Mouse (Mus musculus) MEL (cell line): Measurements from ENCODE around the gene Fyn. TPM values are rescaled to one million over a fixed set of nuclear protein-coding genes. Genes with fewer than 3 reads are reported as not detected.

Experiments
- DNase-seq: peaks from one replicate; pipeline ENCODE4 v3.0.0; 2011; ENCODE audit warnings: low read depth, low spot score
- H3K27ac ChIP-seq: 2 replicates; pipeline ENCODE4 v1.5.1; 2012; ENCODE audit warnings: low read depth, mild to moderate bottlenecking, control low read depth, low read length, moderate library complexity; ENCODE audit not compliant: control insufficient read depth
- H3K27me3 ChIP-seq, 2 experiments: fragments of 150-350 bp in 1 of 2; sonication (generic) in 1 of 2; 2 replicates each; pipeline ENCODE4 v1.6.1; 2012; ENCODE audit warnings: low read length in 2 of 2, mild to moderate bottlenecking in 2 of 2, improper control_type of control experiment in 1 of 2, moderate library complexity in 1 of 2; ENCODE audit not compliant: insufficient read depth in 2 of 2, control insufficient read depth in 1 of 2
- H3K36me3 ChIP-seq, 2 experiments: 2 replicates each; pipeline ENCODE4 v1.6.1; 2012 to 2014; ENCODE audit warnings: low read length in 2 of 2, improper control_type of control experiment in 1 of 2, inconsistent platforms in 1 of 2, mild to moderate bottlenecking in 1 of 2; ENCODE audit not compliant: insufficient read depth in 2 of 2, control insufficient read depth in 1 of 2
- H3K4me1 ChIP-seq, 2 experiments: fragments of 150-350 bp in 1 of 2; sonication (generic) in 1 of 2; 2 replicates each; pipeline ENCODE4 v1.6.1; 2012; ENCODE audit warnings: low read length in 2 of 2, improper control_type of control experiment in 1 of 2, mild to moderate bottlenecking in 1 of 2; ENCODE audit not compliant: insufficient read depth in 2 of 2, control insufficient read depth in 1 of 2
- H3K4me3 ChIP-seq, 2 experiments: fragments of 150-350 bp in 1 of 2; sonication (generic) in 1 of 2; 2 replicates each; pipeline ENCODE4 v1.5.1; 2012; ENCODE audit warnings: low read depth in 2 of 2, low read length in 2 of 2, mild to moderate bottlenecking in 2 of 2, moderate library complexity in 2 of 2, control low read depth in 1 of 2, improper control_type of control experiment in 1 of 2; ENCODE audit not compliant: control insufficient read depth in 1 of 2, insufficient read depth in 1 of 2
- H3K79me2 ChIP-seq: 2 replicates; pipeline ENCODE4 v1.6.1; 2012; ENCODE audit warnings: mild to moderate bottlenecking, low read length, moderate library complexity; ENCODE audit not compliant: control insufficient read depth, poor library complexity, insufficient read depth
- H3K9ac ChIP-seq: 2 replicates; pipeline ENCODE4 v1.6.1; 2012; ENCODE audit warnings: low read depth, mild to moderate bottlenecking, control low read depth, low read length, moderate library complexity; ENCODE audit not compliant: control insufficient read depth, poor library complexity, severe bottlenecking
- H3K9me3 ChIP-seq: fragments of 150-350 bp; sonication (generic); replicated peaks from 2 replicates; pipeline ENCODE4 v1.6.1; 2012; ENCODE audit warnings: mild to moderate bottlenecking, low read length, improper control_type of control experiment, moderate library complexity; ENCODE audit not compliant: insufficient read depth
- BHLHE40 ChIP-seq: IDR thresholded peaks from 2 replicates; pipeline ENCODE4 v1.6.1; 2012; ENCODE audit warnings: low read depth, mild to moderate bottlenecking, inconsistent platforms, low read length, improper control_type of control experiment, borderline replicate concordance
- CHD1 ChIP-seq: IDR thresholded peaks from 2 replicates; pipeline ENCODE4 v1.6.1; 2012; ENCODE audit warnings: low read depth, mild to moderate bottlenecking, inconsistent platforms, low read length, improper control_type of control experiment
- CTCF ChIP-seq, 3 experiments: IDR thresholded peaks in 2 of 3; conservative IDR thresholded peaks in 1 of 3; 2 replicates each; pipeline ENCODE4 v1.5.1; 2011 to 2012; ENCODE audit warnings: low read length in 3 of 3, low read depth in 2 of 3, mild to moderate bottlenecking in 2 of 3, improper control_type of control experiment in 1 of 3, inconsistent platforms in 1 of 3, mixed read lengths in 1 of 3, moderate library complexity in 1 of 3; ENCODE audit not compliant: control insufficient read depth in 1 of 3, insufficient read depth in 1 of 3, poor library complexity in 1 of 3, severe bottlenecking in 1 of 3
- E2F4 ChIP-seq: IDR thresholded peaks from 2 replicates; pipeline ENCODE4 v1.6.1; 2011; ENCODE audit warnings: low read depth, low read length, improper control_type of control experiment, borderline replicate concordance
- ELF1 ChIP-seq: IDR thresholded peaks from 2 replicates; pipeline ENCODE4 v1.6.1; 2014; ENCODE audit warnings: low read depth, mild to moderate bottlenecking, inconsistent platforms, low read length, improper control_type of control experiment, moderate library complexity
- EP300 ChIP-seq, 2 experiments: IDR thresholded peaks; 2 replicates each; pipeline ENCODE4 v1.6.1; 2011; ENCODE audit warnings: improper control_type of control experiment in 2 of 2, low read length in 2 of 2, low read depth in 1 of 2, mild to moderate bottlenecking in 1 of 2
- GABPA ChIP-seq: IDR thresholded peaks from 2 replicates; pipeline ENCODE4 v1.6.1; 2012; ENCODE audit warnings: low read depth, mild to moderate bottlenecking, inconsistent platforms, low read length, improper control_type of control experiment, moderate library complexity
- GATA1 ChIP-seq: IDR thresholded peaks from 2 replicates; pipeline ENCODE4 v1.6.1; 2011; ENCODE audit warnings: low read depth, low read length, improper control_type of control experiment
- HCFC1 ChIP-seq: IDR thresholded peaks from 2 replicates; pipeline ENCODE4 v1.6.1; 2012; ENCODE audit warnings: low read depth, mild to moderate bottlenecking, inconsistent platforms, low read length, improper control_type of control experiment, moderate library complexity
- MAFK ChIP-seq: IDR thresholded peaks from 2 replicates; pipeline ENCODE4 v1.6.1; 2011; ENCODE audit warnings: low read depth, mild to moderate bottlenecking, low read length, improper control_type of control experiment, borderline replicate concordance
- MAX ChIP-seq: IDR thresholded peaks from 2 replicates; pipeline ENCODE4 v1.6.1; 2011; ENCODE audit warnings: low read length, improper control_type of control experiment
- MAZ ChIP-seq: IDR thresholded peaks from 2 replicates; pipeline ENCODE4 v1.6.1; 2012; ENCODE audit warnings: low read depth, mild to moderate bottlenecking, inconsistent platforms, low read length, improper control_type of control experiment
- MEF2A ChIP-seq: IDR thresholded peaks from 2 replicates; pipeline ENCODE4 v1.6.1; 2014; ENCODE audit warnings: low read depth, mild to moderate bottlenecking, inconsistent platforms, low read length, improper control_type of control experiment; ENCODE audit not compliant: poor library complexity, insufficient replicate concordance, severe bottlenecking; ENCODE audit errors: extremely low read depth
- MXI1 ChIP-seq: IDR thresholded peaks from 2 replicates; pipeline ENCODE4 v1.6.1; 2011; ENCODE audit warnings: mild to moderate bottlenecking, low read depth, low read length, improper control_type of control experiment
- MYB ChIP-seq: IDR thresholded peaks from 2 replicates; pipeline ENCODE4 v1.6.1; 2011; ENCODE audit warnings: mild to moderate bottlenecking, low read depth, low read length, improper control_type of control experiment
- MYC ChIP-seq: IDR thresholded peaks from 2 replicates; pipeline ENCODE4 v1.6.1; 2011; ENCODE audit warnings: low read depth, mild to moderate bottlenecking, low read length, improper control_type of control experiment, moderate library complexity
- NELFE ChIP-seq: IDR thresholded peaks from 2 replicates; pipeline ENCODE4 v1.6.1; 2011; ENCODE audit warnings: low read depth, low read length, improper control_type of control experiment
- POLR2A ChIP-seq, 2 experiments: IDR thresholded peaks; 2 replicates each; pipeline ENCODE4 v1.6.1; 2011 to 2012; ENCODE audit warnings: low read length in 2 of 2, mild to moderate bottlenecking in 2 of 2, control low read depth in 1 of 2, improper control_type of control experiment in 1 of 2, low read depth in 1 of 2, moderate library complexity in 1 of 2; ENCODE audit not compliant: control insufficient read depth in 1 of 2, insufficient read depth in 1 of 2, poor library complexity in 1 of 2
- POLR2AphosphoS2 ChIP-seq: IDR thresholded peaks from 2 replicates; pipeline ENCODE4 v1.6.1; 2011; ENCODE audit warnings: low read length, improper control_type of control experiment
- POLR2AphosphoS5 ChIP-seq: IDR thresholded peaks from 2 replicates; pipeline ENCODE4 v1.6.1; 2012; ENCODE audit warnings: low read depth, borderline replicate concordance, mild to moderate bottlenecking, inconsistent platforms, low read length, moderate library complexity, mixed read lengths
- RAD21 ChIP-seq: IDR thresholded peaks from 2 replicates; pipeline ENCODE4 v1.6.1; 2011; ENCODE audit warnings: mild to moderate bottlenecking, low read depth, low read length, improper control_type of control experiment
- SIN3A ChIP-seq: IDR thresholded peaks from 2 replicates; pipeline ENCODE4 v1.6.1; 2012; ENCODE audit warnings: low read length, improper control_type of control experiment, inconsistent platforms
- SMC3 ChIP-seq: IDR thresholded peaks from 2 replicates; pipeline ENCODE4 v1.6.1; 2011; ENCODE audit warnings: low read depth, low read length, improper control_type of control experiment
- TAL1 ChIP-seq: IDR thresholded peaks from 2 replicates; pipeline ENCODE4 v1.6.1; 2012; ENCODE audit warnings: mild to moderate bottlenecking, inconsistent platforms, low read length, moderate library complexity, mixed read lengths
- USF1 ChIP-seq: IDR thresholded peaks from 2 replicates; pipeline ENCODE4 v1.6.1; 2014; ENCODE audit warnings: low read depth, mild to moderate bottlenecking, inconsistent platforms, low read length, improper control_type of control experiment, moderate library complexity
- USF2 ChIP-seq, 2 experiments: IDR thresholded peaks; 2 replicates each; pipeline ENCODE4 v1.6.1; 2011 to 2012; ENCODE audit warnings: improper control_type of control experiment in 2 of 2, low read length in 2 of 2, borderline replicate concordance in 1 of 2, inconsistent platforms in 1 of 2, low read depth in 1 of 2, mild to moderate bottlenecking in 1 of 2; ENCODE audit not compliant: insufficient read depth in 1 of 2
- ZC3H11A ChIP-seq: IDR thresholded peaks from 2 replicates; pipeline ENCODE4 v1.6.1; 2012; ENCODE audit warnings: low read depth, mild to moderate bottlenecking, inconsistent platforms, low read length, improper control_type of control experiment
- ZKSCAN1 ChIP-seq: IDR thresholded peaks from 2 replicates; pipeline ENCODE4 v1.6.1; 2012; ENCODE audit warnings: low read depth, mild to moderate bottlenecking, inconsistent platforms, low read length, improper control_type of control experiment, moderate library complexity
- ZMIZ1 ChIP-seq: IDR thresholded peaks from 2 replicates; pipeline ENCODE4 v1.6.1; 2012; ENCODE audit warnings: low read depth, mild to moderate bottlenecking, inconsistent platforms, low read length, improper control_type of control experiment, moderate library complexity
- ZNF384 ChIP-seq: IDR thresholded peaks from 2 replicates; pipeline ENCODE4 v1.6.1; 2012; ENCODE audit warnings: low read depth, mild to moderate bottlenecking, inconsistent platforms, low read length, improper control_type of control experiment
- polyA plus RNA-seq, 2 experiments: library from polyadenylated mRNA; stranded (reverse) in 1 of 2; unstranded in 1 of 2; fragments of >175 nt in 1 of 2; fragments of >200 nt in 1 of 2; gene quantifications; 2 replicates each; pipeline versions ENCODE4 v1.2.1 to v1.2.4; 2012; ENCODE audit warnings: low replicate concordance in 2 of 2, low read depth in 1 of 2; ENCODE audit not compliant: insufficient read length in 2 of 2, insufficient read depth in 1 of 2, missing spikeins in 1 of 2
- total RNA-seq: library from RNA; depleted of rRNA; stranded (reverse); fragments of 300-350 nt; gene quantifications from 2 replicates; pipeline ENCODE4 v1.2.3, GENCODE M21; 2012

Gene Fyn
- total and polyA plus RNA-seq, 3 experiments = 0.03 TPM; not detected in 2

DNA sequence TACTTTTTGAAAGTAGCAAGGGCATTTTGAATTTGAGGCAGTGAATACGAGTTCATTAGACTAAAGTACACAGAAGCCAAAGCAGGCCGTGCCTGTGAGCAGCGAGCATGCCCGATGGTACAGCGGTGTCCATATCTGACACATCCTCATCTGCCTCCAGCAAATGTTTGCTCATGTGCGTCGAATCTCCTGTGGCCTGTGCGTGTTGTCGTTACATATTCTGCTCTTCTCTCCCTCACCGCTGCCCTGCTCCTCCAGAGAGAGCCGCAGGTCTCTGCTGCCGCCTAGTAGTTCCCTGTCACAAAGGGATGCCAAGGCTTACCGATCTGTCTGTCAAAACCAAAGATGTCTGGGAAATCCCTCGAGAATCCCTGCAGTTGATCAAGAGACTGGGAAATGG lies 160.5 kb downstream of the Fyn start:
- Histone ChIP-seq H3K79me2 (no peaks in the 10 kb centered on the region), H3K27me3 (no peaks in the 10 kb centered on the region; a peak in 1 of 4 replicates), H3K36me3 (no peaks in the 10 kb centered on the region), H3K9ac (no peak overlapping the region), H3K4me3 (no peak overlapping the region), H3K9me3 (no peaks in the 10 kb centered on the region), H3K4me1 (no peaks in the 10 kb centered on the region), H3K27ac (no peak overlapping the region)
- no peak for DNase-seq
- TF ChIP-seq ZKSCAN1 (no peak), MAFK (no peak), GABPA (no peak), SIN3A (no peak), MEF2A (no peak), ZMIZ1 (no peak), EP300 (IDR thresholded peaks at IDR 0.05; ENCODE audit: low read depth in 1 of 2, low read length in 2 of 2) (no peak), POLR2AphosphoS2 (no peak), RAD21 (no peak), ZNF384 (no peak), USF2 (IDR thresholded peaks at IDR 0.05; ENCODE audit: borderline replicate concordance in 1 of 2, insufficient read depth in 1 of 2, low read depth in 1 of 2, low read length in 2 of 2) (no peak), MAZ (no peak), HCFC1 (no peak), POLR2AphosphoS5 (no peak), NELFE (no peak), USF1 (no peak), ELF1 (no peak), CTCF (IDR thresholded peaks at IDR 0.05 in 2 of 3, conservative IDR thresholded peaks at IDR 0.05 in 1 of 3; ENCODE audit: control insufficient read depth in 1 of 3, insufficient read depth in 1 of 3, low read depth in 2 of 3, low read length in 3 of 3, poor library complexity in 1 of 3, severe bottlenecking in 1 of 3) (no peak)

GRCm38 (mm10) chr10:39532008-39532740 lies 163.5 kb downstream of the Fyn start:
- Histone ChIP-seq H3K27ac (no peak overlapping the region), H3K4me1 (no peaks in the 10 kb centered on the region), H3K9ac (no peak overlapping the region), H3K4me3 (no peak overlapping the region), H3K27me3 (no peaks in the 10 kb centered on the region; a peak in 1 of 4 replicates), H3K9me3 (no peaks in the 10 kb centered on the region), H3K79me2 (no peaks in the 10 kb centered on the region), H3K36me3 (no peaks in the 10 kb centered on the region)
- TF ChIP-seq BHLHE40 (no peak), TAL1 (no peak), ZC3H11A (no peak), MYC (no peak), POLR2A (IDR thresholded peaks at IDR 0.05; ENCODE audit: control insufficient read depth in 1 of 2, insufficient read depth in 1 of 2, low read depth in 1 of 2, low read length in 2 of 2, poor library complexity in 1 of 2) (no peak), E2F4 (no peak), MAX (no peak), SMC3 (no peak), SIN3A (no peak), MYB (no peak), CHD1 (no peak), GATA1 (no peak), POLR2AphosphoS5 (no peak), NELFE (no peak), MXI1 (no peak), GABPA (no peak), MAFK (no peak)
- DNase-seq = no peak
